In the genomic region with DNA sequence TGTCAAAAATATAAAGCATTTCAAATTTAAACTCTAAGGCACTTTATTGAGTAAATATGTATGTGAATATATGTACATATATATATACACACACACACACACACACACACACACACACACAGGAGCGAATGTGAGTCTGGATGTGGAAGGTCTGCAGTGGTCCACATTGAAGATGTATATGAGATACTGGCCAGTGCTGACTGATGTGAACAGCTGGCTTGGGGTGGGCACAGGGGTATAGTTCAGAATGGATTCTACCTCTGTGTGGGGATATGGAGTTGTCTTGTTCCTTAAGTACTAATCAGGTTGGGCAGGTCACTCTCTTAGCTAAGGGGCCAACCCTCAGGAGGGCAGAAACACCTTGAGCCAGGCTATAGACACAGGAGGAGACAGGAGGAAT, we compare ENCODE assay signal across 20 mouse cellular contexts.
"Had no signal": no experiment of that assay in that cellular context is flagged by ENCODE, and none has a peak within 500 bp of the region (broad histone marks: within the 10 kb centered on the region; RNA-seq: fewer than 3 reads in every experiment).

No protein-coding gene starts in this region.

- H3K9me3 ChIP-seq: limb, embryonic 12.5 days; limb, embryonic 15.5 days; neural tube, embryonic 13.5 days had no signal

- H3K9ac ChIP-seq: limb, embryonic 12.5 days; limb, embryonic 15.5 days; liver, embryonic 13.5 days; midbrain, embryonic 12.5 days; neural tube, embryonic 13.5 days had no signal

- H3K4me1 ChIP-seq: limb, embryonic 12.5 days; liver, embryonic 13.5 days; midbrain, embryonic 12.5 days had no signal

- H3K4me3 ChIP-seq: limb, embryonic 12.5 days; limb, embryonic 15.5 days; liver, embryonic 13.5 days; midbrain, embryonic 12.5 days; neural tube, embryonic 13.5 days had no signal

- H3K36me3 ChIP-seq: limb, embryonic 12.5 days; limb, embryonic 15.5 days; liver, embryonic 13.5 days; midbrain, embryonic 12.5 days; neural tube, embryonic 13.5 days had no signal

- H3K27me3 ChIP-seq: limb, embryonic 12.5 days; limb, embryonic 15.5 days; liver, embryonic 13.5 days; midbrain, embryonic 12.5 days; neural tube, embryonic 13.5 days had no signal

- H3K27ac ChIP-seq: limb, embryonic 12.5 days; limb, embryonic 15.5 days; liver, embryonic 13.5 days; midbrain, embryonic 12.5 days; neural tube, embryonic 13.5 days; stomach, postnatal 0 days had no signal

- DNase-seq: kidney, adult 18-20 months; kidney, adult 9 months; kidney, postnatal 14 days; kidney, postnatal 4 days; left cerebral cortex, postnatal 4 days; liver, embryonic 13.5 days; lung, adult 2 months; lung, postnatal 14 days; lung, postnatal 4 days; right cerebral cortex, adult 18-20 months; right cerebral cortex, postnatal 14 days; right cerebral cortex, postnatal 4 days; thymus, adult 2 months; thymus, postnatal 14 days; thymus, postnatal 4 days had no signal

- H3K4me2 ChIP-seq: limb, embryonic 12.5 days; limb, embryonic 15.5 days; liver, embryonic 13.5 days; midbrain, embryonic 12.5 days; neural tube, embryonic 13.5 days had no signal
